Mouse (Mus musculus) erythroblast, embryonic 14.5 days (primary cell): Measurements from ENCODE around the gene Zfp777. TPM values are rescaled to one million over a fixed set of nuclear protein-coding genes. Genes with fewer than 3 reads are reported as not detected.
A peak's percentile ranks its signal among the peaks of the same experiment; 100 is the strongest.

Experiments used
- H3K27me3 ChIP-seq: 2 replicates; pipeline ENCODE4 v1.6.1; 2012; ENCODE audit warnings: inconsistent platforms; ENCODE audit not compliant: control insufficient read depth
- H3K36me3 ChIP-seq: 2 replicates; pipeline ENCODE4 v1.6.1; 2012; ENCODE audit warnings: mild to moderate bottlenecking, inconsistent platforms; ENCODE audit not compliant: control insufficient read depth
- H3K4me1 ChIP-seq: 2 replicates; pipeline ENCODE4 v1.6.1; 2012; ENCODE audit warnings: inconsistent platforms; ENCODE audit not compliant: control insufficient read depth
- H3K4me3 ChIP-seq: replicated peaks from 2 replicates; pipeline ENCODE3; 2012; ENCODE audit warnings: moderate library complexity, mild to moderate bottlenecking, inconsistent platforms
- H3K9me3 ChIP-seq: 2 replicates; pipeline ENCODE4 v1.6.1; 2012; ENCODE audit warnings: low read length, inconsistent platforms, mixed read lengths; ENCODE audit not compliant: control insufficient read depth
- GATA1 ChIP-seq: IDR thresholded peaks from 2 replicates; pipeline ENCODE4 v1.6.1; 2012; ENCODE audit warnings: low read length, inconsistent platforms, mixed read lengths
- TAL1 ChIP-seq: IDR thresholded peaks from 3 replicates; pipeline ENCODE4 v1.6.1; 2012; ENCODE audit warnings: low read length, inconsistent platforms, mixed read lengths
- polyA plus RNA-seq: library from polyadenylated mRNA; stranded (reverse); fragments of >175 nt; gene quantifications from 2 replicates; pipeline ENCODE4 v1.2.3, GENCODE M21; 2012

The Zfp777 gene
- polyA plus RNA-seq, 1 experiment: 0.94 TPM

- H3K36me3 ChIP-seq: peaks cover 20% of the 10 kb centered on the region
- peaks cover 21% of the 10 kb centered on the region for H3K4me1 ChIP-seq
- no peak for TF ChIP-seq TAL1
- TF ChIP-seq GATA1: no peak
Observed at GRCm38 (mm10) chr6:48047450-48048351, 1.0 kb downstream of the Zfp777 start.

DNA sequence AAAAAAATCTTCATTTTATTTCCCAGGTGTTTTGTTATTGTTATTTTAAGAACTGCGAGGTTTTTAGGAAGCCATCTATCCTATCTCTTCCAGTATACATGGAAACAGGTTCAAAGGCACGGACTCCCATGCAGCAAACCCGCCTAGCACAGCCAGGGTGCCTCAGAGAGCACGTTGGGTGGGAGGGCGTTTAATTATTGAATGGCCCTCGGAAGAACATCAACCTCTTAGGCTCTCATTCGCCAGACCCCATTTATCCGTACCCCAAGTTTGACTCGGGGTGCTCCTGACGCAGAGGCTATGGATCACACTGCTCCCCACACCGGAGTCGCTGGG, 1.6 kb downstream of the Zfp777 start:
- H3K4me1 ChIP-seq: peaks cover 21% of the 10 kb centered on the region
- H3K36me3 ChIP-seq: peaks cover 23% of the 10 kb centered on the region
- H3K27me3 ChIP-seq: peaks cover 22% of the 10 kb centered on the region
- no peaks in the 10 kb centered on the region for H3K9me3 ChIP-seq
- TF ChIP-seq TAL1 (no peak), GATA1 (no peak)
- H3K4me3 ChIP-seq: peak overlapping the region; percentile 80

More at GRCm38 (mm10) chr6:48047450-48048351, 1.0 kb downstream of the Zfp777 start:
- Histone ChIP-seq H3K27me3 (peaks cover 22% of the 10 kb centered on the region), H3K4me3 (peak overlapping the region; percentile 80), H3K9me3 (no peaks in the 10 kb centered on the region)

GRCm38 (mm10) chr6:48032661-48033060, 16.1 kb downstream of the Zfp777 start:
- H3K4me3 ChIP-seq: no peak overlapping the region
- no peaks in the 10 kb centered on the region for H3K27me3 ChIP-seq
- TF ChIP-seq GATA1: no peak
- no peaks in the 10 kb centered on the region for H3K9me3 ChIP-seq
- H3K36me3 ChIP-seq: peaks cover 58% of the 10 kb centered on the region
- H3K4me1 ChIP-seq: no peaks in the 10 kb centered on the region

GRCm38 (mm10) chr6:48025905-48026660, 22.6 kb downstream of the Zfp777 start:
- Histone ChIP-seq H3K9me3 (peaks cover 10% of the 10 kb centered on the region), H3K36me3 (peaks cover 64% of the 10 kb centered on the region), H3K4me1 (no peaks in the 10 kb centered on the region), H3K4me3 (no peak overlapping the region), H3K27me3 (no peaks in the 10 kb centered on the region)
- TF ChIP-seq GATA1: no peak
- TF ChIP-seq TAL1: no peak

DNA sequence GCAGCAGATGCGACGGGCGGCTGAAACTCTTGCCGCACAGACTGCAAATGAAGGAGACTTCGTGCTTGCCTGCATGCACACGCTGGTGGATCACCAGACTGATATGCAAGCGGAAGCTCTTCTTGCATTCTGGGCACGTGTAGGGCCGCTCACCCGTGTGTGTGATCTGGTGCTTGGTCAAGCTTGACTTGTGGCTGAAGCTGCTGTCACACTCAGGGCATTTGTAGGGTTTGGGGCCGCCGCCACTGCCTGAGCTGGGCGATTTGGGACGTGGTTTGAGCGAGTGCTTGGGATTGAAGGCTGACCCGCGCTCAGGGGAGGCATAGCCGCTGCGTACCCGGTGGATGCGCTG, 23.7 kb downstream of the Zfp777 start:
- Histone ChIP-seq H3K36me3 (peaks cover 58% of the 10 kb centered on the region), H3K9me3 (peaks cover 10% of the 10 kb centered on the region), H3K4me3 (no peak overlapping the region), H3K4me1 (no peaks in the 10 kb centered on the region), H3K27me3 (no peaks in the 10 kb centered on the region)
- TF ChIP-seq TAL1: no peak
- TF ChIP-seq GATA1: no peak

DNA sequence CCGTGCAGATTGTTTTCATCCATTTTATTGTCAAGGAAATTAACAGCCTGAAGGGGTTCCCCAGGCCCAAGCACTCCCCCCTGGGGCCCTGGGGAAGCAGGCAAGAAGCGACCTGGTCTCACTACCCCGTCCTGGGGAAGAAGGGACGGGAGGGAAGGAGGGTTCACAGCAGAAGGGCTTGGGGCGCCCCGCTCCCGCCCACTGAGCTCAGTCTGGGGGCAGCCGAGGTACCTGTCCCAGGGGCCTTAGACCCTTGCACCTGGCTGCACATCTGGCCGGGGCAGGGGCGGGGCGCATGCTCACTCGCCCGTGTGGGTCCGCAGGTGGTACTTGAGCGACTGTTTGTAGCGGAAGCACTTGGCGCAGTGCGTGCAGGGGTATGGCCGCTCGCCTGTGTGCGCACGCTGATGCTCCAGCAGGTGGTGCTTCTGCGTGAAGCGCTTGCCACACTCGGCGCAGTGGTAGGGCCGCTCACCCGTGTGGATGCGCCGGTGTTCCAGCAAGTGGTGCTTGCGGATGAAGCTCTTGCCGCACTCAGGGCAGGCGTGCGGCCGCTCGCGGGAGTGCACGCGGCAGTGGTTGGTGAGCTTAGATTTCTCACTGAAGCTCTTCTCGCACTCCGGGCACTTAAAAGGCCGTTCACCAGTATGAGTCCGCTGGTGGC, 24.2 kb downstream of the Zfp777 start:
- Histone ChIP-seq H3K9me3 (peaks cover 10% of the 10 kb centered on the region), H3K4me3 (no peak overlapping the region), H3K36me3 (peaks cover 55% of the 10 kb centered on the region), H3K27me3 (no peaks in the 10 kb centered on the region), H3K4me1 (no peaks in the 10 kb centered on the region)
- TF ChIP-seq GATA1: no peak
- TF ChIP-seq TAL1: no peak

GRCm38 (mm10) chr6:48022672-48023071, 26.0 kb downstream of the Zfp777 start:
- TF ChIP-seq GATA1 (no peak), TAL1 (no peak)

GRCm38 (mm10) chr6:48021678-48022077, 27.0 kb downstream of the Zfp777 start:
- Histone ChIP-seq H3K27me3 (no peaks in the 10 kb centered on the region), H3K36me3 (peaks cover 32% of the 10 kb centered on the region), H3K4me1 (no peaks in the 10 kb centered on the region), H3K4me3 (no peak overlapping the region), H3K9me3 (peaks cover 10% of the 10 kb centered on the region)
- TF ChIP-seq TAL1 (no peak), GATA1 (no peak)

More at GRCm38 (mm10) chr6:48022672-48023071, 26.0 kb downstream of the Zfp777 start:
- Histone ChIP-seq H3K9me3 (peaks cover 10% of the 10 kb centered on the region), H3K36me3 (peaks cover 40% of the 10 kb centered on the region), H3K4me3 (no peak overlapping the region), H3K4me1 (no peaks in the 10 kb centered on the region), H3K27me3 (no peaks in the 10 kb centered on the region)

DNA sequence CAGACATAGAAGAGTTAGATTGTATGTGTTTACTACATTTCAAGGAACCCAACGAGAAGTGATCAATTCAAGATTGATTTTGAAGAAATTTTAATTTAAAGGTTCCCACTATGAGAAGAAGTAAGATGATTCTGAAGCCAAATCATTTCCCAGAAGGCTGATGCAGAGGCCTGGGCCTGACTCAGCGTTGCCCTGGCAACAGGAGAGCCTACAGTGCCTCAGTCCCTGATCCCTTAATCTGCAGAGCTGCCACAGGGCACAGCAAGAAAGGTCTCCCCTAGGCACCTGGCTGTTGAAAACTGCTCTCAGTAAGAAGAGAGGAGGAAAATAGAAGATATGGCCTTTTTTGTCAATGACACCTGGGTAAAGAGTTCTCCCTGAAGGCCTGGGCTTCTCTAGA, 28.7 kb downstream of the Zfp777 start:
- peaks cover 18% of the 10 kb centered on the region for H3K36me3 ChIP-seq
- peaks cover 6% of the 10 kb centered on the region for H3K9me3 ChIP-seq
- H3K4me3 ChIP-seq: no peak overlapping the region
- no peaks in the 10 kb centered on the region for H3K27me3 ChIP-seq
- no peak for TF ChIP-seq TAL1
- no peak for TF ChIP-seq GATA1
- peaks cover 5% of the 10 kb centered on the region for H3K4me1 ChIP-seq
